Mouse (Mus musculus): ENCODE results near the gene Kifc5b.

DNA sequence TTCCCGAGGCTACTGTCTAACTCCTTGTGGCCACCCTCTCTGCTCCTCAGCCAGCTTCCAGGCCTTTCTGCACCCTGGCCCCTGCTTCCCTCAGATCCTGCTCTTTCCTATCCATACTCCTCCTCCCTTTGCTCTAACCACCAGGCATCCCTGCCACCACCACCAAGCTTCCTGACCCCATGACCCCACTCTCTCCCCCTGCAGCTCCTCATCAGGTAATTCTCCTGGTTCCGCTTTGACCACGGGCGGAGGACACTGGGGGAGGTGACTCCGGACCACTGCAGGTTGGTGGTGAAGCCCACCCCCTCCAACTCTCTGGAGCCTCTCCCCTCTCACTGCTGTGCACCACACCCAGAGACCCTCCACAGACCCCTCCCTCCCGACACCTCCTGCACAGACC lies 50.6 kb downstream of the Kifc5b start:
- TF ChIP-seq POLR2A (IDR thresholded peaks at IDR 0.05; ENCODE audit: low read depth, low read length) (no peak), CTCF (IDR thresholded peaks at IDR 0.05; ENCODE audit: extremely low read depth, insufficient read depth, insufficient read length, insufficient replicate concordance) (no peak)

Measured in spleen, adult 2 months (tissue).